Mouse (Mus musculus) myocyte (in vitro differentiated cells): ENCODE results near the gene Ndufa6. TPM values are rescaled to one million over a fixed set of nuclear protein-coding genes. Genes with fewer than 3 reads are reported as not detected.

Source experiments
- H3K27me3 ChIP-seq: one replicate; pipeline ENCODE4 v1.6.1; 2011; ENCODE audit not compliant: control insufficient read depth, insufficient read depth, insufficient read length
- H3K36me3 ChIP-seq: one replicate; pipeline ENCODE4 v1.6.1; 2011; ENCODE audit not compliant: control insufficient read depth, insufficient read depth
- H3K4me2 ChIP-seq: one replicate; pipeline ENCODE4 v1.6.1; 2011; ENCODE audit warnings: low read depth, control low read depth
- H3K4me3 ChIP-seq: one replicate; pipeline ENCODE4 v1.5.1; 2011; ENCODE audit warnings: mild to moderate bottlenecking, control low read depth, moderate library complexity
- H3K79me2 ChIP-seq: one replicate; pipeline ENCODE4 v1.6.1; 2011; ENCODE audit not compliant: control insufficient read depth, insufficient read depth
- H3ac ChIP-seq: one replicate; pipeline ENCODE4 v1.6.1; 2011; ENCODE audit not compliant: control insufficient read depth, insufficient read length
- CEBPB ChIP-seq: IDR thresholded peaks from 2 replicates; pipeline ENCODE4 v1.6.1; 2011; ENCODE audit warnings: mild to moderate bottlenecking, moderate library complexity; ENCODE audit not compliant: poor library complexity, insufficient read depth, severe bottlenecking
- E2F4 ChIP-seq: IDR thresholded peaks from one replicate; pipeline ENCODE4 v1.6.1; 2011; ENCODE audit warnings: mild to moderate bottlenecking, control low read depth, moderate library complexity; ENCODE audit not compliant: insufficient read depth
- MAX ChIP-seq: IDR thresholded peaks from one replicate; pipeline ENCODE4 v1.6.1; 2011; ENCODE audit warnings: low read depth, mild to moderate bottlenecking, control low read depth
- MYOD1 ChIP-seq, 3 experiments: IDR thresholded peaks; one replicate each; pipeline ENCODE4 v1.6.1; 2011; ENCODE audit warnings: control low read depth in 2 of 3, low read depth in 2 of 3, mild to moderate bottlenecking in 2 of 3, moderate library complexity in 1 of 3; ENCODE audit not compliant: insufficient read length in 2 of 3, control insufficient read depth in 1 of 3
- MYOG ChIP-seq, 3 experiments: IDR thresholded peaks; one replicate each; pipeline ENCODE4 v1.6.1; 2011; ENCODE audit warnings: control low read depth in 2 of 3, low read depth in 2 of 3, mild to moderate bottlenecking in 2 of 3; ENCODE audit not compliant: insufficient read length in 2 of 3, control insufficient read depth in 1 of 3, insufficient read depth in 1 of 3
- POLR2A ChIP-seq: IDR thresholded peaks from one replicate; pipeline ENCODE4 v1.6.1; 2011; ENCODE audit warnings: low read depth, mild to moderate bottlenecking, control low read depth, moderate library complexity; ENCODE audit not compliant: insufficient read length
- POLR2AphosphoS2 ChIP-seq: IDR thresholded peaks from one replicate; pipeline ENCODE4 v1.6.1; 2011; ENCODE audit warnings: low read depth, control low read depth; ENCODE audit not compliant: insufficient read length
- REST ChIP-seq: IDR thresholded peaks from one replicate; pipeline ENCODE4 v1.6.1; 2011; ENCODE audit warnings: mild to moderate bottlenecking, control low read depth, moderate library complexity; ENCODE audit not compliant: insufficient read depth, insufficient read length
- SRF ChIP-seq: IDR thresholded peaks from one replicate; pipeline ENCODE4 v1.6.1; 2011; ENCODE audit warnings: low read depth; ENCODE audit not compliant: control insufficient read depth, insufficient read length
- TCF12 ChIP-seq: IDR thresholded peaks from one replicate; pipeline ENCODE4 v1.6.1; 2011; ENCODE audit warnings: mild to moderate bottlenecking, control low read depth; ENCODE audit not compliant: poor library complexity, insufficient read depth, severe bottlenecking
- TCF3 ChIP-seq: IDR thresholded peaks from one replicate; pipeline ENCODE4 v1.6.1; 2011; ENCODE audit warnings: low read depth, control low read depth; ENCODE audit not compliant: insufficient read length
- USF1 ChIP-seq: IDR thresholded peaks from one replicate; pipeline ENCODE4 v1.6.1; 2011; ENCODE audit warnings: low read depth, mild to moderate bottlenecking, control low read depth, moderate library complexity
- polyA plus RNA-seq: library from polyadenylated mRNA; unstranded; fragments of >200 nt; fragmentation: generic; extraction: Trizol; gene quantifications from one replicate; pipeline ENCODE4 v1.2.1, GENCODE M21; 2012; ENCODE audit warnings: missing spikeins

Ndufa6 gene
- polyA plus RNA-seq, 1 experiment: 517 TPM

- Histone ChIP-seq H3K4me3 (no peak overlapping the region), H3K27me3 (no peaks in the 10 kb centered on the region), H3K4me2 (no peak overlapping the region), H3K79me2 (peaks cover 19% of the 10 kb centered on the region), H3K36me3 (no peaks in the 10 kb centered on the region), H3ac (no peak overlapping the region)
- TF ChIP-seq USF1: no peak
- TF ChIP-seq TCF12: no peak
- no peak for TF ChIP-seq POLR2A
- no peak for TF ChIP-seq REST
- no peak for TF ChIP-seq MYOG (IDR thresholded peaks at IDR 0.05; ENCODE audit: control insufficient read depth in 1 of 3, insufficient read depth in 1 of 3, insufficient read length in 2 of 3, low read depth in 2 of 3)
- TF ChIP-seq CEBPB: no peak
- TF ChIP-seq TCF3: no peak
Measured at GRCm38 (mm10) chr15:82342543-82342935, 11.6 kb downstream of the Ndufa6 start.

GRCm38 (mm10) chr15:82341675-82342542, 12.2 kb downstream of the Ndufa6 start:
- no peak overlapping the region for H3ac ChIP-seq
- H3K36me3 ChIP-seq: no peaks in the 10 kb centered on the region
- TF ChIP-seq MYOD1 (IDR thresholded peaks at IDR 0.05; ENCODE audit: control insufficient read depth in 1 of 3, insufficient read length in 2 of 3, low read depth in 2 of 3): no peak
- no peak for TF ChIP-seq POLR2A
- TF ChIP-seq USF1: no peak
- no peak for TF ChIP-seq TCF3
- no peak for TF ChIP-seq SRF
- H3K27me3 ChIP-seq: no peaks in the 10 kb centered on the region
- H3K4me3 ChIP-seq: no peak overlapping the region
- H3K79me2 ChIP-seq: peaks cover 12% of the 10 kb centered on the region
- H3K4me2 ChIP-seq: no peak overlapping the region

- H3K4me3 ChIP-seq: no peak overlapping the region
Measured at GRCm38 (mm10) chr15:82341036-82341501, 13.1 kb downstream of the Ndufa6 start.

GRCm38 (mm10) chr15:82340414-82341035, 13.6 kb downstream of the Ndufa6 start:
- peaks cover 5% of the 10 kb centered on the region for H3K79me2 ChIP-seq
- H3ac ChIP-seq: no peak overlapping the region
- TF ChIP-seq CEBPB: no peak
- no peak for TF ChIP-seq TCF3
- TF ChIP-seq POLR2AphosphoS2: no peak
- TF ChIP-seq USF1: no peak
- TF ChIP-seq POLR2A: no peak
- TF ChIP-seq MYOD1 (IDR thresholded peaks at IDR 0.05; ENCODE audit: control insufficient read depth in 1 of 3, insufficient read length in 2 of 3, low read depth in 2 of 3): no peak
- no peak for TF ChIP-seq REST
- no peak for TF ChIP-seq SRF
- no peak for TF ChIP-seq MYOG (IDR thresholded peaks at IDR 0.05; ENCODE audit: control insufficient read depth in 1 of 3, insufficient read depth in 1 of 3, insufficient read length in 2 of 3, low read depth in 2 of 3)
- TF ChIP-seq E2F4: no peak
- TF ChIP-seq MAX: no peak
- no peak for TF ChIP-seq TCF12
- no peaks in the 10 kb centered on the region for H3K27me3 ChIP-seq
- peaks cover 3% of the 10 kb centered on the region for H3K36me3 ChIP-seq
- no peak overlapping the region for H3K4me2 ChIP-seq
- H3K4me3 ChIP-seq: no peak overlapping the region

More at GRCm38 (mm10) chr15:82341036-82341501, 13.1 kb downstream of the Ndufa6 start:
- Histone ChIP-seq H3ac (no peak overlapping the region), H3K27me3 (no peaks in the 10 kb centered on the region), H3K79me2 (peaks cover 5% of the 10 kb centered on the region), H3K4me2 (no peak overlapping the region), H3K36me3 (no peaks in the 10 kb centered on the region)
- TF ChIP-seq SRF (no peak), POLR2A (no peak), E2F4 (no peak), REST (no peak), POLR2AphosphoS2 (no peak), MAX (no peak), CEBPB (no peak), MYOD1 (IDR thresholded peaks at IDR 0.05; ENCODE audit: control insufficient read depth in 1 of 3, insufficient read length in 2 of 3, low read depth in 2 of 3) (no peak), MYOG (IDR thresholded peaks at IDR 0.05; ENCODE audit: control insufficient read depth in 1 of 3, insufficient read depth in 1 of 3, insufficient read length in 2 of 3, low read depth in 2 of 3) (no peak), TCF3 (no peak), TCF12 (no peak), USF1 (no peak)
